Mouse (Mus musculus) T-cell, adult 2 months (primary cell): Measurements from ENCODE around the gene Vipas39.

ENCODE experiments used
- DNase-seq: peaks from one replicate; pipeline ENCODE4 v3.0.0; 2022; ENCODE audit warnings: low spot score

Vipas39 gene

DNA sequence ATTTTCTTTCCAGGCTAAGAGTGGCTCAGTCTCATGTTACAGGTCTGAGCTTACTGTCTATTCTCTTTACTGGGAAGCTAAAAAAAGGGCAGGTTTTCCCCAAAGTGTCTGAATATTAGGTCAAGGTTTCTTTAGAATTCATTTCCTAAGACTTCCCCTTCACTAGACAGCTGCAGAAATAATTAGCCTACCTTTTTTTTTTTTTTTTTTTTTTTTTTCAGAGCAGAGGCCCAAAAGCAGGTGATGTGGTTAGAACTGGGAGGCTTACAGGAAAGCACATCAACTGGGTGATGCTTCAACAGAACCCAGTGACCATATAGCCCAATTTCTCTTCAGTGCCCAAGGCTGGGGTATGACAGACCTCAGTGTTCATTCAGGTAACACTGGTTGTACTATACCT, 69.7 kb downstream of the Vipas39 start:
- no peak for DNase-seq

DNA sequence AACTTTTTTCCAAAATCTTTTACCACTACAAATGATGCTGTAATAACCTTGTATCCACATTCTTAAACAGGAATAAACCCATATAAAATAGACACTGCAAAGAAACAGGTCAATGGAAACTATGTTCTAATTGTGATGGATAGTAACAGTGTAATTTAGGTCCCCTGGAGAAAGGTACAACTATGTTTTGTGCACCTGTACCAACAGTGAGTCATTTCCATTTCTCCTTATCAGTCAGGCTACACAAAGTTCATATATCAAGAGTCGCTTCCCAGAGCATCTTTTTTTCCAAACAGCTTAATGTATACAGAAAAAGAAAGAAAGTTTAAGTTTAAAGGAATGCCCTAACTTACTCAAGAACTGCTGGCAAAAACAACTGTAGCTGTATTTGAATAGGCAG, 71.0 kb downstream of the Vipas39 start:
- DNase-seq, result no peak

DNA sequence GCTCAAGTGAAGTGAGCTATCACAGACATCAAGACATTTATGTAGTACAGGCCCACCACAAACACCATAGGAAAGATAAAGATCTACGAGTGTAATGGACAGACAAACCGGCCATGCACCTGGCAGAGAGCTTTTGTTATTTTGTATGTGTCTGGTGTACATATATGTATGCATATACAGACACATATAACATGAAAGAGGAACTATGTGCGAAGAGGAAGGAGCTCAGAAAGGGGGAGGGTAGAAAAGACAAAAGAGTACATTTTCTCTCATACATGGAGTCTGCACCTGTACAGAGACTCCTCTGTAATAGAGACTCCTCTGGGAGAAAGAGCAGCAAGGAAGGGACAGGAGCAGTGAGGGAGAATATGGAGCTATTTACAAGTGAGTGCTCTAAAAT, 73.0 kb downstream of the Vipas39 start:
- DNase-seq, result no peak
